Comparison of ENCODE assay signal across 27 mouse cellular contexts in the genomic region with DNA sequence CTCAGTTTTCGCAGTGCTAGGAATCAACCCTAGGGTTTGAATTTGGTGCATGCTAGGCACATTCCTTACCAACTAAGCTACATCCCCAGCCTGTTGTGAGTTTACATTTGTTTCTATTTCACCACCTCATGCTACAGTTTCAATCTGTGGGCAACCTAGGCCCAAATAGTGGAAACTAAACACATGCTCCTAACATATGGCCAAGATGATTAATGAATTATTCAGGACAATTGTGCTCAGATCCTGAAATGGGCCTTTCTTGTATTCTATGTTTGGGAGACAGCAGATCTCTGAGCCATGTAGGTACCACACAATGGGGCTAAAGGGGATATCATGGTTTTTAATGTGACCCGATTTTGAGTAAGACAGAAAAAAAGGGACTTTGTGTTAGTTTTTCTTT.
"Had no signal": no experiment of that assay in that cellular context is flagged by ENCODE, and none has a peak within 500 bp of the region (broad histone marks: within the 10 kb centered on the region; RNA-seq: fewer than 3 reads in every experiment).

No protein-coding gene starts in this region.

- H3K27me3 ChIP-seq: heart, embryonic 12.5 days; hindbrain, embryonic 12.5 days; intestine, embryonic 15.5 days; limb, embryonic 12.5 days; liver, embryonic 13.5 days had no signal

- H3K27ac ChIP-seq: gastrocnemius, adult 2 months; heart, embryonic 10.5 days; hindbrain, embryonic 10.5 days; hindbrain, embryonic 12.5 days; hindbrain, embryonic 14.5 days; intestine, embryonic 15.5 days; layer of hippocampus, adult 2 months; left cerebral cortex, adult 2 months; limb, embryonic 10.5 days; limb, embryonic 12.5 days; liver, embryonic 13.5 days had no signal

- DNase-seq: gastrocnemius, adult 2 months; gastrocnemius, postnatal 10 days; gastrocnemius, postnatal 25 days; heart, adult 18-20 months; heart, postnatal 10 days; heart, postnatal 4 days; kidney, adult 18-20 months; kidney, adult 8-10 months; kidney, postnatal 10 days; kidney, postnatal 25 days; kidney, postnatal 4 days; liver; liver, embryonic 13.5 days had no signal

- H3K4me3 ChIP-seq: gastrocnemius, adult 2 months; heart, embryonic 10.5 days; heart, embryonic 12.5 days; hindbrain, embryonic 10.5 days; hindbrain, embryonic 12.5 days; intestine, embryonic 15.5 days; layer of hippocampus, adult 2 months; left cerebral cortex, adult 2 months; limb, embryonic 10.5 days; limb, embryonic 12.5 days; liver, embryonic 13.5 days had no signal

- H3K4me1 ChIP-seq: heart, embryonic 10.5 days; heart, embryonic 12.5 days; intestine, embryonic 15.5 days; liver, embryonic 13.5 days had no signal

- H3K9ac ChIP-seq: heart, embryonic 12.5 days; hindbrain, embryonic 12.5 days; hindbrain, embryonic 14.5 days; intestine, embryonic 15.5 days; limb, embryonic 12.5 days; liver, embryonic 13.5 days had no signal

- H3K9me3 ChIP-seq: heart, embryonic 10.5 days; heart, embryonic 12.5 days; hindbrain, embryonic 10.5 days; hindbrain, embryonic 12.5 days; intestine, embryonic 15.5 days; limb, embryonic 10.5 days; limb, embryonic 12.5 days had no signal

- ATAC-seq: hindbrain, embryonic 16.5 days; inflammation-experienced regulatory T-cells, adult 6 months; intestine, embryonic 15.5 days; intestine, postnatal 0 days had no signal

- H3K4me2 ChIP-seq: heart, embryonic 12.5 days; hindbrain, embryonic 12.5 days; hindbrain, embryonic 14.5 days; intestine, embryonic 15.5 days; limb, embryonic 12.5 days; liver, embryonic 11.5 days; liver, embryonic 13.5 days had no signal

- H3K36me3 ChIP-seq: heart, embryonic 10.5 days; heart, embryonic 12.5 days; hindbrain, embryonic 10.5 days; hindbrain, embryonic 12.5 days; intestine, embryonic 15.5 days; limb, embryonic 10.5 days; limb, embryonic 12.5 days; liver, embryonic 13.5 days had no signal
